Mouse (Mus musculus) testis, adult 2 months (tissue): ENCODE measurements around the gene Cpn1.

ENCODE experiments used
- CTCF ChIP-seq: fragments of 200-500 bp; IDR thresholded peaks from 2 replicates; pipeline ENCODE4 v1.5.1; 2012; ENCODE audit warnings: low read depth, mild to moderate bottlenecking, inconsistent platforms, low read length, moderate library complexity; ENCODE audit not compliant: control insufficient read depth, insufficient read depth, insufficient replicate concordance
- POLR2A ChIP-seq: fragments of 200-500 bp; IDR thresholded peaks from 2 replicates; pipeline ENCODE4 v1.6.1; 2012; ENCODE audit warnings: low read depth, mild to moderate bottlenecking, inconsistent platforms, low read length, moderate library complexity; ENCODE audit not compliant: control insufficient read depth

DNA sequence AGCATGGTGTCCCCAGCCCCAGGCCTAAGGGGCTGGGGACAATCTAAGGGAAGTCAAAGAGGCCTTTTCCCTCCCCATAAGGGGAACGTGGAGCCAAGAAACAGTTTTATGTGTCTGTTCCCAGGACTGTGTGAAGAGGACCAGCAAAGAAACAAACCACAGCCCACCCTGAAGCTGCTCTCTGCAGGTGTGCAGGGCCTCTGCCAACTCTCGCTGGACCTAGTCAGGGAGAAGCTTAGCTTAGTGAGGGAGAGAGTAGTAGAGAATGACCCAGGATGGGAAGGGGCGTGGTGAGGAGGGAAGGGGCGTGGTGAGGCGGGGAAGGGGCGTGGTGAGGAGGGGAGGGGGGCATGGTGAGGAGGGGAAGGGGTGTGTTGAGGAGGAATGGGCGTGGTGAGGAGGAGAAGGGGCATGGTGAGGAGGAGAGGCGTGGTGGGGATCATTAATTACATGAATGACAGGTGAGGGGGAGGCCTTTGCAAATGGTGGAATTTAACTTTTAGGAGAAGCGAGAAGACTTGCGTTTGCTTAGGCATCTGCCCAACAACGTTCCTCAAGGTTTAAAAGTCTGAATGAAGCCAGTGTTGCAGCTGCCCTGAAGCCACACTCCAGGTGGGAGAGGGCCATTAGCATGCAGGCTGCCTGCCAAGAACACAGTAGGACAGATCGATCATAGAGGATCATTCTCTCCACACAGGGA is 37.1 kb downstream of the Cpn1 start:
- no peak for TF ChIP-seq CTCF
- TF ChIP-seq POLR2A, result no peak
